Mouse (Mus musculus): Measurements from ENCODE around the gene Phlpp2. TPM values are rescaled to one million over a fixed set of nuclear protein-coding genes. Genes with fewer than 3 reads are reported as not detected.

Phlpp2 gene
- 1 to 10 TPM; 6.6 to 6.9 TPM for total RNA-seq (2023)

DNA sequence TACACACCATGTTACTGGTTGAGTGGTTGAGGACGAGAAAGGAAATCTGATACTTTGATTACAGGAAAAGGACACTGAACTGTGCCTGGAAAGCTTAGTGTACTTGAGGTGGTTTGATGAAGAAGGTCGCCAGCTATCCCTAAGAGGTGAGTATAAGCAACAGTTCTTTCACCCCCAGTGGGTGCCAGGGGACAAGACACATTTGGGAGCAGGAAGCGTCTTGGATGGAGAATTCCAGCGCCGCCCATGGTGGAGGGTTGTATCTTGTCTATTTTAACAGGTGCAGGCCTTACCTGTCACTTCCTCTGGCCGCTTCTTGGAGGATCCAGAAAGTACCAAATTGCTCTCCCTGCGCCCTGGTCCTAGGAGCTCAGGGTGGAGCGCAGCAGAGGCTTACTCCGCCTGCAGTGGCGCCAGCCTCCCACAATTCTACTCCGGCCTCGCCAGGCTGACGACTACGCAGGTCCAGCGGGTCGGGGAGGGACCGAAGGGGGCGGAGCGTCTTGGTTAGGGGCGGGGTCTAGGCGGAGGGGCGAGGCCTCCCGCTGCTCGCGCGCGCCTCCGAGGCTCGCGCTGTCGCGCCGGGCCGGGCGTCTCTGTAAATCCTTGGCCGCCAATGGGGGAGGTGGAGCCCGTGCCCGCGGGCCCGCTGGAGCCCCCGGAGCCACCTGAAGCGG lies at the start of gene Phlpp2:
Phlpp2 (plus strand) TSS at position 540 of the 677 bp plus-strand sequence.

DNA sequence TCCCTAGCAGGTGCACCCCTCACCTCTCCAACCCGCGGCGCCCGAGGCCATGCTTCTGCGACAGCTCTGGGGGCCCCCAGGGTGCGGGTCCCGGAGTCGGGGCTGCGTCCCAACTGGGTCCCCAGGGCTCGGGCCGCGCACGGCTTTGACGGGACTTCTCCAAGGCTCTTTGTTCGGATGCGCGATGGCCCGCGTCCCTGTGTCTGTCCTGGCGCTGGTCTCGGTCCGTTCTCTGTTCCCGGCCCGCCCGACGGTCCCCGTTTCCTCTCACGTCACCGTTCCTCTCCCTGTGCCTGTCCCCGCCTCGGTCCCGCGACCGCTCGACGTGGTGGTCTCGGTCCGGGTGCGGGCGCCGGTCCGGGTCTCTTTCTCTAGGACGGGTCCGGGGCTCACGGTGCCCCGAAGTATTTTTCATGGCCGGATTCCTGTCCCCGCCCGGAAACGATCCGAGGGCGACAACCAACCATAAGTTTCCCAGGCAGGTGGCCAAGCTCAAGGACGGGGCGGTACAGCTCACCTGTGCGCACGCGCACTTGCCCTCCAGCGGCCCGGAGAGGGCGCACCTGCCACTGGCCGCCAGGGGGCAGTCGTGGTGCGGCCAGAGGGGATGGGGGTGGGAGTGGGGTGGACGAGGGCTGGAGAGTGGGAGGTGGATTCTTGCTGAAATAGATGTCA lies 93.5 kb downstream of the Phlpp2 start, which contains the start of gene Marveld3:
Marveld3 (minus strand) TSS at position 511 of the 675 bp plus-strand sequence.

DNA sequence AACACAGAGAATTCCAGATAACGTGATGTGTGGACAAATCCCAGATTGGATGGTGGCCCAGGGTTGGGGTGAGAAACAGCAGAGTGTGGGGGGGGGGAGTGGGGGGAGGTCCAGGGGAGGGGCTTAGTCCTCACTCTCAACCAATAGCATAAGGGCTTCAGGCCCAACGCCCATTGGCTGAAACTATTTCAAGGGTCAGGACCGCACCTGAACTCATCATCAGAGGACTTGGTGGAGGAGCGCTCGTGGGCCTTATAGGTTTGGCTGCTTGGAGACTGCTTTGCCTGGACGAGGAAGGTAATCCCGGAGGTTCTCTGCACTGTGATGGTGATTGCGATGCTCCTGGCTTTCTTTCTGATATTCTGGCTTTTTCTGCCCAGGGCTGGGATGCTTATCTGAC lies 121.9 kb downstream of the Phlpp2 start, which contains the start of gene Tat:
Tat (plus strand) TSS at position 214 of the 400 bp plus-strand sequence.

Other genes starting within 250 kb of the Phlpp2 start
- gene Ist1, start 175.3 kb upstream of the Phlpp2 start, total RNA-seq (2023), result 10 to 100 TPM; 86.0 to 95.9 TPM
- 10 to 100 TPM; 14.7 to 15.7 TPM for gene Zfp821, start 163.0 kb upstream of the Phlpp2 start, total RNA-seq (2023)
- 10 to 100 TPM; 24.6 to 32.2 TPM for gene Atxn1l, start 130.8 kb upstream of the Phlpp2 start, total RNA-seq (2023)
- 10 to 100 TPM; 70.8 to 74.6 TPM for gene Ap1g1, start 90.0 kb upstream of the Phlpp2 start, total RNA-seq (2023)
- not detected for gene Marveld3, start 93.7 kb downstream of the Phlpp2 start, total RNA-seq (2023)
- gene Tat, start 121.9 kb downstream of the Phlpp2 start, total RNA-seq (2023), result not detected
- gene Chst4, start 171.2 kb downstream of the Phlpp2 start, total RNA-seq (2023), result not detected
- not detected for gene Zfp612, start 211.2 kb downstream of the Phlpp2 start, total RNA-seq (2023)
- gene Gm21964, start 232.7 kb downstream of the Phlpp2 start, total RNA-seq (2023), result not detected
- gene Gm17720, start 234.2 kb downstream of the Phlpp2 start, total RNA-seq (2023), result not detected